Mouse (Mus musculus): ENCODE measurements around the gene Bcl7c. TPM values are rescaled to one million over a fixed set of nuclear protein-coding genes. Genes with fewer than 3 reads are reported as not detected.
A peak's percentile ranks its signal among the peaks of the same experiment; 100 is the strongest.

Gene Bcl7c
- polyA plus RNA-seq, 1 experiment from 2014 or later = 65.9 TPM

GRCm38 (mm10) chr7:127613501-127613900 lies 95.2 kb downstream of the Bcl7c start:
- no peak overlapping the region for H3K27ac ChIP-seq (ENCODE audit: low read depth, low read length)
- peak overlapping the region; percentile 99; the same call in 1 of the 2 replicates for H3K4me3 ChIP-seq (ENCODE audit: low read length)
- H3K36me3 ChIP-seq (ENCODE audit: control insufficient read depth, insufficient read depth, low read length) = peaks cover 42% of the 10 kb centered on the region
- peaks cover 14% of the 10 kb centered on the region for H3K4me1 ChIP-seq (ENCODE audit: control insufficient read depth, insufficient read depth, low read length)
- 0 out of 2 replicates have a peak, but pooled peaks cover 2% of the 10 kb centered on the region for H3K9me3 ChIP-seq (ENCODE audit: control insufficient read depth, low read length)
- no peaks in the 10 kb centered on the region for H3K27me3 ChIP-seq (ENCODE audit: control insufficient read depth, insufficient read depth, low read length)
- no peak for ATAC-seq (ENCODE audit: low FRiP score, low TSS enrichment)
- peak overlapping the region; percentile 81; the same call in 1 of the 2 replicates for H3K4me2 ChIP-seq (replicated peaks; ENCODE audit: low read depth, low read length)
- peak overlapping the region; percentile 98; the same call in 1 of the 2 replicates for H3K9ac ChIP-seq (ENCODE audit: low read depth, low read length)
- WGBS = 77% methylated on average over 8 of the region's 8 CpGs

- no peak overlapping the region for H3K4me3 ChIP-seq (ENCODE audit: low read length)
- peaks cover 59% of the 10 kb centered on the region for H3K36me3 ChIP-seq (ENCODE audit: control insufficient read depth, insufficient read depth, low read length)
- no peak for ATAC-seq (ENCODE audit: low FRiP score, low TSS enrichment)
- no peaks in the 10 kb centered on the region for H3K9me3 ChIP-seq (ENCODE audit: control insufficient read depth, low read length)
- WGBS = 96% methylated on average over 26 of the region's 26 CpGs
- H3K27me3 ChIP-seq (ENCODE audit: control insufficient read depth, insufficient read depth, low read length) = no peaks in the 10 kb centered on the region
- H3K4me1 ChIP-seq (ENCODE audit: control insufficient read depth, insufficient read depth, low read length) = peaks cover 14% of the 10 kb centered on the region
- no peak overlapping the region for H3K27ac ChIP-seq (ENCODE audit: low read depth, low read length)
- H3K4me2 ChIP-seq (replicated peaks; ENCODE audit: low read depth, low read length) = no peak overlapping the region
- no peak overlapping the region for H3K9ac ChIP-seq (ENCODE audit: low read depth, low read length)
These were observed 97.2 kb downstream of the Bcl7c start for GRCm38 (mm10) chr7:127611561-127611960.

MicroRNAs within 50 kb of the gene (microRNA counts, 519-probe panel; counts per million panel counts)
- microRNA mmu-miR-762 = not detected

Small RNAs within 50 kb of the gene (microRNA-seq; reads per million reads assigned to microRNA genes)
- not detected for gene Mir762

Other genes starting within 250 kb of the Bcl7c start
- gene Prr14, start 249.3 kb downstream of the Bcl7c start, polyA plus RNA-seq (2014; fragmentation: Nextera tagmentation; extraction: Ambion mirVana) = 40.9 and 48.4 TPM in 2 replicates
- gene Fbrs, start 229.7 kb downstream of the Bcl7c start, polyA plus RNA-seq (2014; fragmentation: Nextera tagmentation; extraction: Ambion mirVana) = 16.1 and 16.7 TPM in 2 replicates
- gene Srcap, start 196.9 kb downstream of the Bcl7c start, polyA plus RNA-seq (2014; fragmentation: Nextera tagmentation; extraction: Ambion mirVana) = 43.0 and 82.3 TPM in 2 replicates
- 25.1 and 25.4 TPM in 2 replicates for gene Gm42715, start 189.3 kb downstream of the Bcl7c start, polyA plus RNA-seq (2014; fragmentation: Nextera tagmentation; extraction: Ambion mirVana)
- 6.3 and 10.0 TPM in 2 replicates for gene Tmem265, start 147.5 kb downstream of the Bcl7c start, polyA plus RNA-seq (2014; fragmentation: Nextera tagmentation; extraction: Ambion mirVana)
- 37.8 and 39.8 TPM in 2 replicates for gene Phkg2, start 135.6 kb downstream of the Bcl7c start, polyA plus RNA-seq (2014; fragmentation: Nextera tagmentation; extraction: Ambion mirVana)
- 12.7 and 14.5 TPM in 2 replicates for gene Ccdc189, start 120.3 kb downstream of the Bcl7c start, polyA plus RNA-seq (2014; fragmentation: Nextera tagmentation; extraction: Ambion mirVana)
- 25.5 and 41.5 TPM in 2 replicates for gene Rnf40, start 120.2 kb downstream of the Bcl7c start, polyA plus RNA-seq (2014; fragmentation: Nextera tagmentation; extraction: Ambion mirVana)
- 14.0 and 23.5 TPM in 2 replicates for gene Zfp629, start 93.1 kb downstream of the Bcl7c start, polyA plus RNA-seq (2014; fragmentation: Nextera tagmentation; extraction: Ambion mirVana)
- 17.5 and 23.7 TPM in 2 replicates for gene Ctf1, start 3.8 kb upstream of the Bcl7c start, polyA plus RNA-seq (2014; fragmentation: Nextera tagmentation; extraction: Ambion mirVana)
- gene Ctf2, start 23.2 kb upstream of the Bcl7c start, polyA plus RNA-seq (2014; fragmentation: Nextera tagmentation; extraction: Ambion mirVana) = 0.43 and 0.55 TPM in 2 replicates
- 6.2 and 10.0 TPM in 2 replicates for gene Fbxl19, start 35.6 kb upstream of the Bcl7c start, polyA plus RNA-seq (2014; fragmentation: Nextera tagmentation; extraction: Ambion mirVana)
- 12.9 and 19.7 TPM in 2 replicates for gene Orai3, start 60.9 kb upstream of the Bcl7c start, polyA plus RNA-seq (2014; fragmentation: Nextera tagmentation; extraction: Ambion mirVana)
- 32.6 and 34.7 TPM in 2 replicates for gene Setd1a, start 67.7 kb upstream of the Bcl7c start, polyA plus RNA-seq (2014; fragmentation: Nextera tagmentation; extraction: Ambion mirVana)
- not detected in 2 replicates for gene Gm49388, start 76.7 kb upstream of the Bcl7c start, polyA plus RNA-seq (2014; fragmentation: Nextera tagmentation; extraction: Ambion mirVana)
- 18.0 and 18.7 TPM in 2 replicates for gene Hsd3b7, start 91.7 kb upstream of the Bcl7c start, polyA plus RNA-seq (2014; fragmentation: Nextera tagmentation; extraction: Ambion mirVana)
- 22.1 and 34.3 TPM in 2 replicates for gene Stx4a, start 115.4 kb upstream of the Bcl7c start, polyA plus RNA-seq (2014; fragmentation: Nextera tagmentation; extraction: Ambion mirVana)
- 2.6 and 4.4 TPM in 2 replicates for gene Stx1b, start 115.6 kb upstream of the Bcl7c start, polyA plus RNA-seq (2014; fragmentation: Nextera tagmentation; extraction: Ambion mirVana)
- gene Zfp646, start 167.3 kb upstream of the Bcl7c start, polyA plus RNA-seq (2014; fragmentation: Nextera tagmentation; extraction: Ambion mirVana) = 13.7 and 20.2 TPM in 2 replicates
- gene Zfp668, start 167.9 kb upstream of the Bcl7c start, polyA plus RNA-seq (2014; fragmentation: Nextera tagmentation; extraction: Ambion mirVana) = 18.6 and 21.9 TPM in 2 replicates
- gene Prss53, start 182.0 kb upstream of the Bcl7c start, polyA plus RNA-seq (2014; fragmentation: Nextera tagmentation; extraction: Ambion mirVana) = 0.73 and 0.77 TPM in 2 replicates
- not detected in 2 replicates for gene Gm21974, start 186.5 kb upstream of the Bcl7c start, polyA plus RNA-seq (2014; fragmentation: Nextera tagmentation; extraction: Ambion mirVana)
- 125 and 156 TPM in 2 replicates for gene Vkorc1, start 186.7 kb upstream of the Bcl7c start, polyA plus RNA-seq (2014; fragmentation: Nextera tagmentation; extraction: Ambion mirVana)
- 152 and 155 TPM in 2 replicates for gene Bckdk, start 195.1 kb upstream of the Bcl7c start, polyA plus RNA-seq (2014; fragmentation: Nextera tagmentation; extraction: Ambion mirVana)
- 37.2 and 48.9 TPM in 2 replicates for gene Kat8, start 203.6 kb upstream of the Bcl7c start, polyA plus RNA-seq (2014; fragmentation: Nextera tagmentation; extraction: Ambion mirVana)
- gene Prss8, start 221.2 kb upstream of the Bcl7c start, polyA plus RNA-seq (2014; fragmentation: Nextera tagmentation; extraction: Ambion mirVana) = 44.7 and 47.1 TPM in 2 replicates
- 12.1 and 12.4 TPM in 2 replicates for gene Prss36, start 237.8 kb upstream of the Bcl7c start, polyA plus RNA-seq (2014; fragmentation: Nextera tagmentation; extraction: Ambion mirVana)

Data from kidney, embryonic 14.5 days (tissue).